Mouse (Mus musculus): ENCODE measurements at regions not wholly inside any gene's neighbourhood (a gene's known extent, or its start where the extent isn't known, plus 50 kb on each side); places are given as distances from the start of the nearest gene placed in this dataset.

GRCm38 (mm10) chr2:94536631-94537030 lies 98.7 kb upstream of the Api5 start:
- no peak for TF ChIP-seq CTCF (IDR thresholded peaks at IDR 0.05; ENCODE audit: borderline replicate concordance, extremely low read depth, insufficient read depth, insufficient read length)
- TF ChIP-seq POLR2A (IDR thresholded peaks at IDR 0.05; ENCODE audit: borderline replicate concordance, extremely low read depth, insufficient read depth, insufficient read length, poor library complexity, severe bottlenecking): no peak
